Mouse (Mus musculus): ENCODE results near the gene Setx. TPM values are rescaled to one million over a fixed set of nuclear protein-coding genes. Genes with fewer than 3 reads are reported as not detected.
"Not testable (repeated sequence)": the region's sequence is repeated elsewhere in the genome, so short reads cannot be mapped to it uniquely, and the experiment has no call there.

The Setx gene
- total RNA-seq (2021) = 10 to 100 TPM; 31.6 to 35.3 TPM
- long read RNA-seq, experiment 1, partial matches to known transcripts = 2 of 2 reads
- long read RNA-seq, experiment 1, other reads (novel, unspliced or antisense) = 0 of 2 reads
- long read RNA-seq, experiment 2, partial matches to known transcripts = 1 of 2 reads
- long read RNA-seq, experiment 2, other reads (novel, unspliced or antisense) = 1 of 2 reads

GRCm38 (mm10) chr2:29123907-29124569 lies at the start of gene Setx:
TSS of gene Setx (plus strand) at chr2:29124181.
- DNase-seq = no peak

GRCm38 (mm10) chr2:29074676-29075075 lies 49.3 kb upstream of the Setx start:
- no peak for DNase-seq

- DNase-seq = no peak
Measured at GRCm38 (mm10) chr2:29075331-29076070, 48.5 kb upstream of the Setx start.

- no peak for DNase-seq
Measured at GRCm38 (mm10) chr2:29076226-29076625, 47.8 kb upstream of the Setx start.

GRCm38 (mm10) chr2:29081965-29082364 lies 42.0 kb upstream of the Setx start:
- DNase-seq = peak in 1 of 2 experiments; percentile 23

GRCm38 (mm10) chr2:29086026-29086425 lies 38.0 kb upstream of the Setx start:
- no peak for DNase-seq

GRCm38 (mm10) chr2:29089276-29089675 lies 34.7 kb upstream of the Setx start:
- peak; percentile 20 to 64 for DNase-seq

GRCm38 (mm10) chr2:29095674-29096073 lies 28.3 kb upstream of the Setx start:
- DNase-seq = no peak

GRCm38 (mm10) chr2:29096751-29097150 lies 27.2 kb upstream of the Setx start:
- DNase-seq = no peak

- DNase-seq = no peak
Measured at GRCm38 (mm10) chr2:29097465-29097864, 26.5 kb upstream of the Setx start.

GRCm38 (mm10) chr2:29097955-29098354 lies 26.0 kb upstream of the Setx start:
- DNase-seq = not testable (repeated sequence)

GRCm38 (mm10) chr2:29098786-29099185 lies 25.2 kb upstream of the Setx start:
- no peak for DNase-seq

- DNase-seq = no peak
Measured at GRCm38 (mm10) chr2:29099646-29100045, 24.3 kb upstream of the Setx start.

- peak; percentile 14 to 41 for DNase-seq
Measured at GRCm38 (mm10) chr2:29100822-29101534, 23.0 kb upstream of the Setx start.

- not testable (repeated sequence) for DNase-seq
Measured at GRCm38 (mm10) chr2:29102416-29103377, 21.3 kb upstream of the Setx start.

- DNase-seq = no peak
Measured at GRCm38 (mm10) chr2:29120969-29121368, 3.0 kb upstream of the Setx start.

GRCm38 (mm10) chr2:29122446-29122845 lies 1.5 kb upstream of the Setx start:
- no peak for DNase-seq

GRCm38 (mm10) chr2:29124571-29124935 lies 572 bp downstream of the Setx start:
- no peak for DNase-seq

- peak; percentile 100 for DNase-seq
Measured at GRCm38 (mm10) chr2:29124936-29125701, 1.1 kb downstream of the Setx start.

GRCm38 (mm10) chr2:29130118-29130899 lies 6.3 kb downstream of the Setx start:
- DNase-seq = no peak

All from adrenal gland, postnatal 36 days (tissue).